Mouse (Mus musculus): ENCODE data around the gene Rtp1. TPM values are rescaled to one million over a fixed set of nuclear protein-coding genes. Genes with fewer than 3 reads are reported as not detected.

Rtp1 gene
- polyA plus RNA-seq, 2 experiments, result not detected

DNA sequence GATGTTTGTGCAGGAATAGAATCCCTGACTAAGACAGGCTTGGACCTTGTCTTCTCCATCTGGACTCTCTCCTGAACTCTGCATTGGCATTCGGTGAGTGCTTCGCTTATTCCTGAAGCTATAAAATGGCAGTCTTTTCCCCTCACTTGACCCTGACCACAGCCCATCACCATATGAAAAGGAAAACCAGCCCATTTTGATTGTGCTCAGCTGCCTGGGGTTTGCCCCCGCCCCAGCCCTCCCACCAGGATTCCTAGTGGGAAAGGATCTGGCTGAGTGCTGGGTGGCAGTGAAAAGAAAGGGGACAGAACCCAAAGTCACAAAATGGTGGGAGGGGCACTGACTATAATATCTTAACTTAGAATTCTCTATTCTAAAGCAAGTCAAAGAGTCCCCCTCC, 53.3 kb downstream of the Rtp1 start:
- Histone ChIP-seq H3K4me3 (replicated peaks; ENCODE audit: low read length) (no peak overlapping the region), H3K4me1 (ENCODE audit: control insufficient read depth, insufficient read depth, low read length) (0 out of 2 replicates have a peak, but pooled peaks cover 4% of the 10 kb centered on the region), H3K9me3 (ENCODE audit: control insufficient read depth, low read length) (no peaks in the 10 kb centered on the region), H3K27ac (replicated peaks; ENCODE audit: low read depth, low read length) (no peak overlapping the region), H3K4me2 (replicated peaks; ENCODE audit: low read depth, low read length, severe bottlenecking) (no peak overlapping the region), H3K36me3 (ENCODE audit: control insufficient read depth, insufficient read depth, low read length) (no peaks in the 10 kb centered on the region), H3K9ac (ENCODE audit: low read depth, low read length, severe bottlenecking) (no peak overlapping the region), H3K27me3 (ENCODE audit: control insufficient read depth, insufficient read depth, low read length) (no peaks in the 10 kb centered on the region)
- TF ChIP-seq POLR2A (IDR thresholded peaks at IDR 0.05; ENCODE audit: borderline replicate concordance, extremely low read depth, insufficient read depth, insufficient read length), result no peak
- DNase-seq (ENCODE audit: low spot score), result no peak
- no peak for ATAC-seq (ENCODE audit: low FRiP score, low read depth)
- WGBS, result 82% methylated on average over 3 of the region's 3 CpGs

DNA sequence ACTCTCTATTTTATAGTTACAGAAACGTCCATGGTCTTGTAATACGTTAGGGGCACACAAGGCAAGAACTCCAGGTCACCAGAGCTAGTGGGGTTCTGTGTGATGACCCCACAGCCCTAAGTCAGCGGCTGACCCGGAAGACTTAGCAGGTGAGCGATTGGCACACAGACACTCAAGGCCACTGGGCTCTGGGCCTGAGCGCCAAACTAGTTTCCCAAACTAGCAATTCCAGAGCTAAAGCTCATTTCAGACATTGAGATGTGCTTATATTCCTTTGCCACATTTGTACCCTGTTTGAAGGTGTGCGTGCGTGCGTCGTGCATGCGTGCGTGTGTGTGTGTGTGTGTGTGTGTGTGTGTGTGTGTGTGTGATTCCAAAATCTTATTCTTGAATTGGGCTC, 53.9 kb downstream of the Rtp1 start:
- Histone ChIP-seq H3K4me1 (ENCODE audit: control insufficient read depth, insufficient read depth, low read length) (0 out of 2 replicates have a peak, but pooled peaks cover 4% of the 10 kb centered on the region), H3K27me3 (ENCODE audit: control insufficient read depth, insufficient read depth, low read length) (no peaks in the 10 kb centered on the region), H3K9me3 (ENCODE audit: control insufficient read depth, low read length) (no peaks in the 10 kb centered on the region), H3K4me2 (replicated peaks; ENCODE audit: low read depth, low read length, severe bottlenecking) (no peak overlapping the region), H3K36me3 (ENCODE audit: control insufficient read depth, insufficient read depth, low read length) (no peaks in the 10 kb centered on the region), H3K27ac (replicated peaks; ENCODE audit: low read depth, low read length) (no peak overlapping the region), H3K4me3 (replicated peaks; ENCODE audit: low read length) (no peak overlapping the region), H3K9ac (ENCODE audit: low read depth, low read length, severe bottlenecking) (no peak overlapping the region)
- 94% methylated on average over 12 of the region's 12 CpGs for WGBS
- no peak for DNase-seq (ENCODE audit: low spot score)
- no peak for ATAC-seq (ENCODE audit: low FRiP score, low read depth)
- no peak for TF ChIP-seq POLR2A (IDR thresholded peaks at IDR 0.05; ENCODE audit: borderline replicate concordance, extremely low read depth, insufficient read depth, insufficient read length)

DNA sequence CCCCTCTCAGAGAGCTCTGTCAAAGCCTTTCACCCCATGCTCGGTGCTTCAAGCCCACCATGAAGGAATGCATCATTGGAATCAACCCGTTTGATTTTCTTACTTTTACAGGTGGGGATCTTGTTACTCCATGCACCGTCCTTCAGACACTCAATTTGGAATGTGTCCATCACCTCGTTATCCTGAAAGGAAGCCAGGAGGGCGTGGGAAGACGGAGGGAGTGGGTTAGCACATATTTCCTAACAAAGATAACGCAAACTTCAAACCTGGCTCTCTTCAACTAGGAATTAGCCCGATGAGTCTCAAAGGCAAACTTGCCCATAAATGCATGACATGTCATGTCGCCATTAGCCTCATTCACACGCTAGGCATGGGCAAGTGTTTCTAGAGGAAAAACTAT, 54.4 kb downstream of the Rtp1 start:
- H3K36me3 ChIP-seq (ENCODE audit: control insufficient read depth, insufficient read depth, low read length), result no peaks in the 10 kb centered on the region
- no peak overlapping the region for H3K9ac ChIP-seq (ENCODE audit: low read depth, low read length, severe bottlenecking)
- H3K27ac ChIP-seq (replicated peaks; ENCODE audit: low read depth, low read length), result no peak overlapping the region
- H3K4me3 ChIP-seq (replicated peaks; ENCODE audit: low read length), result no peak overlapping the region
- no peak overlapping the region for H3K4me2 ChIP-seq (replicated peaks; ENCODE audit: low read depth, low read length, severe bottlenecking)
- DNase-seq (ENCODE audit: low spot score), result no peak
- H3K9me3 ChIP-seq (ENCODE audit: control insufficient read depth, low read length), result no peaks in the 10 kb centered on the region
- WGBS, result 73% methylated on average over 10 of the region's 10 CpGs
- ATAC-seq (ENCODE audit: low FRiP score, low read depth), result no peak
- H3K4me1 ChIP-seq (ENCODE audit: control insufficient read depth, insufficient read depth, low read length), result 0 out of 2 replicates have a peak, but pooled peaks cover 4% of the 10 kb centered on the region
- TF ChIP-seq POLR2A (IDR thresholded peaks at IDR 0.05; ENCODE audit: borderline replicate concordance, extremely low read depth, insufficient read depth, insufficient read length), result no peak
- no peaks in the 10 kb centered on the region for H3K27me3 ChIP-seq (ENCODE audit: control insufficient read depth, insufficient read depth, low read length)

Other genes with a start within 250 kb of the Rtp1 start
- gene St6gal1, start 204.4 kb upstream of the Rtp1 start, polyA plus RNA-seq (2012; rRNA removed), result 13.3 and 14.7 TPM in 2 replicates
- 16.8 and 20.6 TPM in 2 replicates for gene St6gal1, start 204.4 kb upstream of the Rtp1 start, polyA plus RNA-seq (2014; fragmentation: Nextera tagmentation; extraction: Ambion mirVana)
- 3.7 and 4.2 TPM in 2 replicates for gene Rtp4, start 91.2 kb downstream of the Rtp1 start, polyA plus RNA-seq (2012; rRNA removed)
- 4.3 and 5.7 TPM in 2 replicates for gene Rtp4, start 91.2 kb downstream of the Rtp1 start, polyA plus RNA-seq (2014; fragmentation: Nextera tagmentation; extraction: Ambion mirVana)
- gene Masp1, start 91.7 kb downstream of the Rtp1 start, polyA plus RNA-seq (2012; rRNA removed), result 9.5 and 10.1 TPM in 2 replicates
- 7.2 and 9.7 TPM in 2 replicates for gene Masp1, start 91.7 kb downstream of the Rtp1 start, polyA plus RNA-seq (2014; fragmentation: Nextera tagmentation; extraction: Ambion mirVana)